Mouse (Mus musculus) myocyte (in vitro differentiated cells): ENCODE data around the gene Mcu. TPM values are rescaled to one million over a fixed set of nuclear protein-coding genes. Genes with fewer than 3 reads are reported as not detected.

Experiments
- H3K27me3 ChIP-seq: one replicate; pipeline ENCODE4 v1.6.1; 2011; ENCODE audit not compliant: control insufficient read depth, insufficient read depth, insufficient read length
- H3K36me3 ChIP-seq: one replicate; pipeline ENCODE4 v1.6.1; 2011; ENCODE audit not compliant: control insufficient read depth, insufficient read depth
- H3K4me2 ChIP-seq: one replicate; pipeline ENCODE4 v1.6.1; 2011; ENCODE audit warnings: low read depth, control low read depth
- H3K4me3 ChIP-seq: one replicate; pipeline ENCODE4 v1.5.1; 2011; ENCODE audit warnings: mild to moderate bottlenecking, control low read depth, moderate library complexity
- H3K79me2 ChIP-seq: one replicate; pipeline ENCODE4 v1.6.1; 2011; ENCODE audit not compliant: control insufficient read depth, insufficient read depth
- H3ac ChIP-seq: one replicate; pipeline ENCODE4 v1.6.1; 2011; ENCODE audit not compliant: control insufficient read depth, insufficient read length
- CEBPB ChIP-seq: IDR thresholded peaks from 2 replicates; pipeline ENCODE4 v1.6.1; 2011; ENCODE audit warnings: mild to moderate bottlenecking, moderate library complexity; ENCODE audit not compliant: poor library complexity, insufficient read depth, severe bottlenecking
- E2F4 ChIP-seq: IDR thresholded peaks from one replicate; pipeline ENCODE4 v1.6.1; 2011; ENCODE audit warnings: mild to moderate bottlenecking, control low read depth, moderate library complexity; ENCODE audit not compliant: insufficient read depth
- MAX ChIP-seq: IDR thresholded peaks from one replicate; pipeline ENCODE4 v1.6.1; 2011; ENCODE audit warnings: low read depth, mild to moderate bottlenecking, control low read depth
- MYOD1 ChIP-seq, 3 experiments: IDR thresholded peaks; one replicate each; pipeline ENCODE4 v1.6.1; 2011; ENCODE audit warnings: control low read depth in 2 of 3, low read depth in 2 of 3, mild to moderate bottlenecking in 2 of 3, moderate library complexity in 1 of 3; ENCODE audit not compliant: insufficient read length in 2 of 3, control insufficient read depth in 1 of 3
- MYOG ChIP-seq, 3 experiments: IDR thresholded peaks; one replicate each; pipeline ENCODE4 v1.6.1; 2011; ENCODE audit warnings: control low read depth in 2 of 3, low read depth in 2 of 3, mild to moderate bottlenecking in 2 of 3; ENCODE audit not compliant: insufficient read length in 2 of 3, control insufficient read depth in 1 of 3, insufficient read depth in 1 of 3
- POLR2A ChIP-seq: IDR thresholded peaks from one replicate; pipeline ENCODE4 v1.6.1; 2011; ENCODE audit warnings: low read depth, mild to moderate bottlenecking, control low read depth, moderate library complexity; ENCODE audit not compliant: insufficient read length
- POLR2AphosphoS2 ChIP-seq: IDR thresholded peaks from one replicate; pipeline ENCODE4 v1.6.1; 2011; ENCODE audit warnings: low read depth, control low read depth; ENCODE audit not compliant: insufficient read length
- REST ChIP-seq: IDR thresholded peaks from one replicate; pipeline ENCODE4 v1.6.1; 2011; ENCODE audit warnings: mild to moderate bottlenecking, control low read depth, moderate library complexity; ENCODE audit not compliant: insufficient read depth, insufficient read length
- SRF ChIP-seq: IDR thresholded peaks from one replicate; pipeline ENCODE4 v1.6.1; 2011; ENCODE audit warnings: low read depth; ENCODE audit not compliant: control insufficient read depth, insufficient read length
- TCF12 ChIP-seq: IDR thresholded peaks from one replicate; pipeline ENCODE4 v1.6.1; 2011; ENCODE audit warnings: mild to moderate bottlenecking, control low read depth; ENCODE audit not compliant: poor library complexity, insufficient read depth, severe bottlenecking
- TCF3 ChIP-seq: IDR thresholded peaks from one replicate; pipeline ENCODE4 v1.6.1; 2011; ENCODE audit warnings: low read depth, control low read depth; ENCODE audit not compliant: insufficient read length
- USF1 ChIP-seq: IDR thresholded peaks from one replicate; pipeline ENCODE4 v1.6.1; 2011; ENCODE audit warnings: low read depth, mild to moderate bottlenecking, control low read depth, moderate library complexity
- polyA plus RNA-seq: library from polyadenylated mRNA; unstranded; fragments of >200 nt; fragmentation: generic; extraction: Trizol; gene quantifications from one replicate; pipeline ENCODE4 v1.2.1, GENCODE M21; 2012; ENCODE audit warnings: missing spikeins

The Mcu gene
- 82.9 TPM for polyA plus RNA-seq

GRCm38 (mm10) chr10:59616522-59616921 lies at the start of gene Mcu:
TSS of gene Mcu (minus strand) at chr10:59616692.
- TF ChIP-seq POLR2A, result peak; percentile 84
- TF ChIP-seq POLR2AphosphoS2, result peak; percentile 81
- TF ChIP-seq TCF12, result no peak
- peak; percentile 37 for TF ChIP-seq REST
- Histone ChIP-seq H3K4me2 (peak within 1 kb of the TSS; percentile 92), H3K79me2 (peaks cover 46% of the 10 kb centered on the region), H3K27me3 (no peaks in the 10 kb centered on the region), H3K36me3 (no peaks in the 10 kb centered on the region), H3ac (peak within 1 kb of the TSS; percentile 74), H3K4me3 (peak within 1 kb of the TSS; percentile 88)

DNA sequence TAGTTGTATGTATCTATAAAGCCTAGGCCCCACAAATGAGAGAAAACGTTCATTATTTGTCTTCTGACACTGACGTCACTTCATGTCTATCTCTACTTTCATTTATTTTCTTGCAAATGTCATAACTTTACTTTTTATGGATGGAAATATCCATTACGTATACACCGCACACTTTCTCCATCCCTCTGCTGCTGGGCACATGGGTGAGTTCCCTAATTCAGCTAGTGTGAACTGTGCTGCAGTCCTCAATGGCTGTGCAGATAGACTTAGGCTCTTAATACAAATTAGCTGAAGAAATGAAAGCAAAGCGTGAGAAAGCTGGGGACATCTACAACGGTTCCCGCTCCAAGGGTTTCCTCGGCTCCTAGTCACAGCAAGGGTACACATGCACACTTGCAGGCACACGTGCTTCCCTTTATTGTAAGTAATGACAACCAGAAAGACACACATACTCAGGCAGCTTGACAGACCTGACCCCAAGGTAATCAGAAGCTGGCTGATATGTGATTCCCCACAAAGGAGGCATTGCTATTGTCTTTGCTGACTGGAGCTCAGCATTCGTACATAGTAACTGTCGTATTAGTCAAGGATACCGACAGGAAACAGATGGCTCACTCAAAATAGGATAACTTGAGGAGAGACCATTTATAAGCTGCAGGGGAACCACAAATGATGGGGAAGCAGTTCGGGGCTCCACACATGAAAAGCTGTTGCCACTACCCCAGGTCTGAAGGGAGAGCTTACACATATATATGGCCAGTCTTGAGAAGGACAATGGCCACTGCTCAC lies 49.2 kb upstream of the Mcu start:
- H3ac ChIP-seq, result no peak overlapping the region
- no peaks in the 10 kb centered on the region for H3K36me3 ChIP-seq
- TF ChIP-seq USF1 (no peak), REST (no peak), CEBPB (no peak), POLR2A (no peak), POLR2AphosphoS2 (no peak), E2F4 (no peak)
- no peak overlapping the region for H3K4me3 ChIP-seq
- peak overlapping the region; percentile 68 for H3K4me2 ChIP-seq
- no peaks in the 10 kb centered on the region for H3K27me3 ChIP-seq
- H3K79me2 ChIP-seq, result no peaks in the 10 kb centered on the region

GRCm38 (mm10) chr10:59664765-59665164 lies 48.3 kb upstream of the Mcu start:
- no peaks in the 10 kb centered on the region for H3K79me2 ChIP-seq
- no peaks in the 10 kb centered on the region for H3K27me3 ChIP-seq
- H3ac ChIP-seq, result no peak overlapping the region
- no peak overlapping the region for H3K4me3 ChIP-seq
- TF ChIP-seq POLR2AphosphoS2 (no peak), E2F4 (no peak), USF1 (no peak), TCF12 (peak; percentile 57), MYOG (IDR thresholded peaks at IDR 0.05; ENCODE audit: control insufficient read depth in 1 of 3, insufficient read depth in 1 of 3, insufficient read length in 2 of 3, low read depth in 2 of 3) (no peak), MYOD1 (IDR thresholded peaks at IDR 0.05; ENCODE audit: control insufficient read depth in 1 of 3, insufficient read length in 2 of 3, low read depth in 2 of 3) (peak; percentile 85 to 90 (median 85)), TCF3 (no peak), SRF (no peak), REST (no peak), POLR2A (no peak), MAX (no peak)
- peak overlapping the region; percentile 68 for H3K4me2 ChIP-seq
- no peaks in the 10 kb centered on the region for H3K36me3 ChIP-seq

DNA sequence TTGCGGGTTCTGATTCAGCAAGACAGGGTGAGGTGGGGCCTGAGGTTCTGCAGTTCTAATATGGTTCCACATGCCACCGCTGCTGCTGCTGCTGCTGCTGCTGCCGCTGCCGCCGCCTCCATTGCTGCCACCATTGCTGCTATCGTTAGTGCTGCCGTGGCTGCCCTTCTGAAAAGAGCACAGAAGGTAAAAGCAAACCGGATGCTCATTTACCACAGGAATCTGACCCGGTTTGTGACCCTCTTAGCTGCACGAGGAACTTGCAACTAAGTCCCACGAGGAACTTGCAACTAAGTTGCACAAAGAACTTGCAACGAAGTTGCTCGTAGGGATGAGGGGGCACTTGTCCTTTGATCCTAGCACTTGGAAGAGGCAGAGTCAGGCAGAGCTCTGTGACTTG lies 40.3 kb upstream of the Mcu start:
- no peak overlapping the region for H3ac ChIP-seq
- H3K36me3 ChIP-seq, result no peaks in the 10 kb centered on the region
- no peaks in the 10 kb centered on the region for H3K27me3 ChIP-seq
- H3K4me2 ChIP-seq, result no peak overlapping the region
- H3K79me2 ChIP-seq, result no peaks in the 10 kb centered on the region
- no peak for TF ChIP-seq E2F4
- no peak for TF ChIP-seq MYOG (IDR thresholded peaks at IDR 0.05; ENCODE audit: control insufficient read depth in 1 of 3, insufficient read depth in 1 of 3, insufficient read length in 2 of 3, low read depth in 2 of 3)
- no peak for TF ChIP-seq SRF
- H3K4me3 ChIP-seq, result no peak overlapping the region

DNA sequence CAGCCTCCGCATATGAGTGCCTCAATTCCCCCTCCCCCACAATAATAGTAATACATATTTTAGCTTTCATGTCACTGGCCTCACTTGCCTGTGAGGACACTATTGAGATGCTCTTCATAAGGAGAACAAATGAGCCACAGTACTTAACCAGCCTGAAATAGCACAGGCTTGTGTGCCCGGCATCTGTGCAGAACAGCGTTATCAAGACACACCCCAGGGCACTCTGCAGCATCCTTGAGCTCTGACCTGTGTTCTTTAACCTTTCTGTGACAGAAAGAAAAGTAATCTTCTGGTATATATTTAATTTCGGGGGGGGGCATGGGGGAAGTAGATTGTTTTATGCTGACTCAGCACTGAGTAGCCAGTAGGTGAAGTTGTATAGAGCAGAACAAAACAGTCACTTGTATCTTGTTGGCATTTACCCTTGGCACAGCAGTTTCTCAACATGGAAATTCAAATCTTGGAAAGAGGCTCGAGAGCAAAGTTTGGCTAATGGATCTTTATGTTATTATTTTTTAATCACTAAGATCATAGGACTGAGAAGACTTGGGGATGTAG lies 30.4 kb upstream of the Mcu start:
- no peaks in the 10 kb centered on the region for H3K27me3 ChIP-seq
- TF ChIP-seq MYOG (IDR thresholded peaks at IDR 0.05; ENCODE audit: control insufficient read depth in 1 of 3, insufficient read depth in 1 of 3, insufficient read length in 2 of 3, low read depth in 2 of 3) (no peak), CEBPB (no peak), TCF3 (no peak), REST (no peak), SRF (no peak), MAX (no peak), USF1 (no peak), POLR2AphosphoS2 (no peak), MYOD1 (IDR thresholded peaks at IDR 0.05; ENCODE audit: control insufficient read depth in 1 of 3, insufficient read length in 2 of 3, low read depth in 2 of 3) (no peak), E2F4 (no peak), POLR2A (no peak), TCF12 (no peak)

More for the DNA sequence above, 30.4 kb upstream of the Mcu start:
- Histone ChIP-seq H3K4me2 (no peak overlapping the region), H3ac (no peak overlapping the region), H3K36me3 (no peaks in the 10 kb centered on the region), H3K4me3 (no peak overlapping the region), H3K79me2 (no peaks in the 10 kb centered on the region)
